Mouse (Mus musculus): ENCODE results near the gene Pim1.

DNA sequence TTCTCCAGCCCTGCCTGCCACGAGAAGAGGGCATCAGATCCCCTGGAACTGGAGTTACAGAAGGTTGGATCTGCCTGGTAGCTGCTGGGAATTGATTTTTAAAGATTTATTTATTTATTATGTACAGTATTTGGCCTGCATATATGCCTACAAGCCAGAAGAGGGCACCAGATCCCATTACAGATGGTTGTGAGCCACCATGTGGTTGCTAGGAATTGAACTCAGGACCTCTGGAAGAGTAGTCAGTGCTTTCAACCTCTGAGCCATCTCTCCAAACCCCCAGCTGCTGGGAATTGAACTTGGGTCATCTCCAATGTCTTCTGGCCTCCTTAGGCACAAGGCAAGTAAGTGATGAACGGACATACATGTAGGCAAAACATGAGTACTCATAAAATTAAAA is 53.5 kb downstream of the Pim1 start:
- TF ChIP-seq CTCF (IDR thresholded peaks at IDR 0.05; ENCODE audit: extremely low read depth, insufficient read depth, low read length) (no peak), POLR2A (IDR thresholded peaks at IDR 0.05; ENCODE audit: extremely low read depth, insufficient read depth, low read length) (no peak)

All from cortical plate, adult 2 months (tissue).